Mouse (Mus musculus) lung, postnatal 14 days (tissue): Measurements from ENCODE around the gene Calm2.

Experiments
- DNase-seq: peaks from one replicate; pipeline ENCODE4 v3.0.0; 2021

The Calm2 gene

GRCm38 (mm10) chr17:87391242-87391641 lies 55.5 kb downstream of the Calm2 start:
- no peak for DNase-seq

DNA sequence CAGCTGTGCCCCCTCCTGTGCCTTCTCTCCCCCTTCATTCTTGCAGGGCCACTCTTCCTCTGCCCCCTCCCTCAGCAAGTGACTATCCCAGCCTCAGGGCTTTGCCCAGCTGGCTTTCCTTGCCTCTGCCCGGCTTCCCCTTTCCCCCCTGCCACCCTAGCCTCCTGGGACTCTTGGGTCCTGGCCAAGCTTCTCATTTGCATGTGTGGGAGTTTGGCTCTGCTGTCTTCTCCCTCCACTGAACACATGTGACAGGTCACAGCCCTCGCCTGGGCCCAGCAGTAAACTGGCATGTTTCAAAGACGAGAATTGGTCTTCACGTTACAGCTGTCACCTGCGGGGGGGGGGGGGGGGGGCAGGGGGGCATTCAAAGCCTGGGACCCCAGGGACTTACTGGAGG lies 59.7 kb downstream of the Calm2 start:
- DNase-seq: no peak

DNA sequence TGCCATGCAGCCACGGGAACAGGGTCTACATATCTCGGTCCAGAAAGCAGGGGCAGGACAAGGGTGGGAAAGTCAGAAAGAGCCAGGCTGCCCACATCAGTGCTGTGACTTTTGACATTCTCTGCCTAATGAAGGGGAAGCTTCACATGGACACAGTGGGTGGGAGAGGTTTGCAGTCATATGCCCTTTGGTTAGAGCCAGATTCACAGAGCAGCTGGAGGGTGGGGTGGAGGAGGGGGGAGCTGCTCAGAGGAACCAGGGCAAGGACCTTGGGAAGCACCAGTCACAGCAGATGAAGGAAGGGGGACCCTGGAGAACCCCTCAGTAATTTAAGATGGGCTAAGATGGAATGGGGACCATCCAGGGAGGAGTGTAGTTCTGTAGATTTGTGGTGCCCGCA lies 60.9 kb downstream of the Calm2 start:
- no peak for DNase-seq
